Mouse (Mus musculus) liver, adult 2 months (tissue): ENCODE measurements around the gene Nol4l.

ENCODE experiments used
- CTCF ChIP-seq: fragments of 200-500 bp; IDR thresholded peaks from 2 replicates; pipeline ENCODE4 v1.5.1; 2011; ENCODE audit warnings: low read depth, low read length, control low read depth
- POLR2A ChIP-seq: fragments of 200-500 bp; IDR thresholded peaks from 2 replicates; pipeline ENCODE4 v1.6.1; 2011; ENCODE audit warnings: low read length, control low read depth; ENCODE audit not compliant: insufficient read depth; ENCODE audit errors: extremely low read depth

GRCm38 (mm10) chr2:153448519-153448918, 81.3 kb downstream of the Nol4l start:
- TF ChIP-seq CTCF: no peak
- no peak for TF ChIP-seq POLR2A
